27 mouse cellular contexts compared by ENCODE assay signal in genomic region chr11:76518613-76519012, GRCm38 (mm10).
"Had no signal": no experiment of that assay in that cellular context is flagged by ENCODE, and none has a peak within 500 bp of the region (broad histone marks: within the 10 kb centered on the region; RNA-seq: fewer than 3 reads in every experiment).

No protein-coding gene starts in this region.

- H3K36me3 ChIP-seq: embryonic facial prominence, embryonic 10.5 days; embryonic facial prominence, embryonic 13.5 days; embryonic facial prominence, embryonic 15.5 days; forebrain, embryonic 10.5 days; forebrain, embryonic 15.5 days; heart, embryonic 10.5 days had no signal

- H3K27me3 ChIP-seq: embryonic facial prominence, embryonic 12.5 days; embryonic facial prominence, embryonic 13.5 days; embryonic facial prominence, embryonic 15.5 days; forebrain, embryonic 12.5 days; forebrain, embryonic 13.5 days; forebrain, embryonic 15.5 days had no signal

- ATAC-seq: forebrain, embryonic 13.5 days; forebrain, embryonic 15.5 days; forebrain, embryonic 16.5 days; forebrain, postnatal 0 days had no signal

- H3K4me3 ChIP-seq: embryonic facial prominence, embryonic 10.5 days; embryonic facial prominence, embryonic 12.5 days; embryonic facial prominence, embryonic 13.5 days; embryonic facial prominence, embryonic 15.5 days; erythroblast, embryonic 14.5 days; forebrain, embryonic 10.5 days; forebrain, embryonic 12.5 days; forebrain, embryonic 13.5 days; forebrain, embryonic 15.5 days; gastrocnemius, adult 2 months; heart, adult 2 months; heart, embryonic 10.5 days had no signal

- DNase-seq: cerebellum, adult 8-10 months; cerebellum, adult 9-10 months; cerebellum, adult 9-11 months; cerebellum, postnatal 10 days; cerebellum, postnatal 14 days; cerebellum, postnatal 25 days; cerebellum, postnatal 36 days; embryo, embryonic 11 days; forebrain, postnatal 0 days; gastrocnemius, adult 2 months; gastrocnemius, postnatal 10 days; gastrocnemius, postnatal 14 days; gastrocnemius, postnatal 25 days; gastrocnemius, postnatal 36 days; heart, adult 18-20 months; heart, adult 2 months had no signal

- H3K9ac ChIP-seq: embryonic facial prominence, embryonic 12.5 days; embryonic facial prominence, embryonic 13.5 days; embryonic facial prominence, embryonic 15.5 days; forebrain, embryonic 12.5 days; forebrain, embryonic 13.5 days; forebrain, embryonic 15.5 days; forebrain, postnatal 0 days had no signal

- H3K9me3 ChIP-seq: embryonic facial prominence, embryonic 10.5 days; embryonic facial prominence, embryonic 12.5 days; embryonic facial prominence, embryonic 13.5 days; embryonic facial prominence, embryonic 15.5 days; forebrain, embryonic 10.5 days; forebrain, embryonic 12.5 days; forebrain, embryonic 13.5 days; forebrain, embryonic 15.5 days; heart, embryonic 10.5 days had no signal

- H3K27ac ChIP-seq: embryonic facial prominence, embryonic 10.5 days; embryonic facial prominence, embryonic 12.5 days; embryonic facial prominence, embryonic 13.5 days; embryonic facial prominence, embryonic 15.5 days; forebrain, embryonic 10.5 days; forebrain, embryonic 12.5 days; forebrain, embryonic 13.5 days; forebrain, embryonic 15.5 days; gastrocnemius, adult 2 months; heart, adult 2 months; heart, embryonic 10.5 days had no signal

- H3K4me2 ChIP-seq: embryonic facial prominence, embryonic 12.5 days; embryonic facial prominence, embryonic 13.5 days; embryonic facial prominence, embryonic 15.5 days; forebrain, embryonic 12.5 days; forebrain, embryonic 13.5 days; forebrain, embryonic 15.5 days had no signal
